In the genomic region with DNA sequence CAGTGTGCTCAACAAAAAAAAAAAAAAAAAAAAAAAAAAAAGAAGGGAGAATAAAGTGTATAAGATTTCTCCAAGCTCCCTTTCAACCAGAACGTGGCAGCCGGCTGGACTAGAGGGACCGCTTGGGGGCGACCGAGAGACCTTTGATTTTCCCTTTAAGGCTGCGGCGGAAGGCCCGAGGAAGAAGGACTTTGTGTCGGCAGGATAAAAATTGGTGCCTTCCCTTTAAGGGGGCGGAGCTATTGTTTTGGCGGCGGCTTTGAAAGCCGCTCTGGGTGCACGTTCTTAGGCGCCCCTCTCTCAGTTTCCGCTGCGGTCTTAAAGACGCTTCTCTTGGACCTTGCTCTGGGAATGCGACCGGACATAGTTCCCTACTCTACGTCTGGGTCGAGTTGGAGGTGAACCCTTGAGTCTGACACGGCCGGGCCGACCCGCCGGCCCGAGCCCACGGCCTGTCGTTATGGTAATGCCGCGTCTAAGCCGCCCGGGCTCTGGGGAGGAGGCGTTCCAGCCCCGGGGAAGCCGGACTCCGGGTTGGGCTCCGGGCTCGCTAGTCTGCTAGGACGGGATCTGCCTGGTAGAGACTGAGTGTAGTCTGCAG, we compare ENCODE assay signal across 8 mouse cellular contexts. TPM values are rescaled to one million over a fixed set of nuclear protein-coding genes. Genes with fewer than 3 reads are reported as not detected.
DNase-seq lines count a peak whose midpoint lies in the region; ATAC-seq lines count a peak whose summit lies in the region.

A gene (plus strand): TSS at position 253 of the 601 bp plus-strand sequence.

- H3K4me2 ChIP-seq in hindbrain, embryonic 14.5 days (replicated peaks), result peak within 1 kb of the TSS; percentile 88

- 0 out of 2 replicates have a peak within 1 kb of the TSS, but pooled peaks have one; percentile 7 for H3K27ac ChIP-seq in hindbrain, embryonic 14.5 days

- peak; percentile 90 for DNase-seq in T-cell, adult 2 months (ENCODE audit: low spot score)
- DNase-seq in cerebellum, postnatal 25 days, result peak; percentile 94 to 96
- peak; percentile 95 to 96 for DNase-seq in frontal cortex, postnatal 25 days (ENCODE audit: low spot score in 2 of 2)
- DNase-seq in hindbrain, embryonic 14.5 days (ENCODE audit: low spot score), result peak; percentile 100
- peak; percentile 90 to 99 for DNase-seq in layer of hippocampus, postnatal 25 days (ENCODE audit: extremely low spot score in 1 of 2, low spot score in 1 of 2)
- DNase-seq in lung, postnatal 25 days (ENCODE audit: low spot score), result peak; percentile 93
- DNase-seq in retina, adult 2 months (ENCODE audit: low read depth, low spot score), result peak; percentile 91
- DNase-seq in thymus, postnatal 25 days, result peak; percentile 96

- H3K4me3 ChIP-seq in hindbrain, embryonic 14.5 days (replicated peaks; ENCODE audit: low read length), result peak within 1 kb of the TSS; percentile 41

- under 1% methylated on average over 41 of the region's 41 CpGs for WGBS in hindbrain, embryonic 14.5 days

- peaks cover 21% of the 10 kb centered on the region for H3K4me1 ChIP-seq in hindbrain, embryonic 14.5 days (replicated peaks; ENCODE audit: control insufficient read depth, insufficient read depth, low read length)

- H3K9ac ChIP-seq in hindbrain, embryonic 14.5 days, result peak within 1 kb of the TSS; percentile 39; the same call in 1 of the 2 replicates

- H3K9me3 ChIP-seq in hindbrain, embryonic 14.5 days (ENCODE audit: control insufficient read depth, low read length), result no peaks in the 10 kb centered on the region

- no peaks in the 10 kb centered on the region for H3K36me3 ChIP-seq in hindbrain, embryonic 14.5 days (replicated peaks; ENCODE audit: control insufficient read depth, insufficient read depth)

- no peaks in the 10 kb centered on the region for H3K27me3 ChIP-seq in hindbrain, embryonic 14.5 days (ENCODE audit: control insufficient read depth, insufficient read depth, low read length)

- peak; percentile 47; the same call in 1 of the 2 replicates for ATAC-seq in hindbrain, embryonic 14.5 days (ENCODE audit: low FRiP score)

RNA-seq across cellular contexts. Expression of the gene that starts here (rescaled TPM):
- 1.8 and 2.9 TPM in 2 replicates for polyA plus RNA-seq in hindbrain, embryonic 14.5 days (2014; fragmentation: Nextera tagmentation; extraction: Ambion mirVana)
- total RNA-seq in layer of hippocampus, postnatal 25 days (2021), result 1 to 10 TPM; 1.3 to 1.5 TPM

Comparison
In these comparisons a context has a peak if more than half of its experiments do, and no peak if none do; other contexts are left out.
1. Peak in every context shown above with its lines: DNase-seq, ATAC-seq, H3K4me3 ChIP-seq and H3K27ac ChIP-seq.